Mouse (Mus musculus) liver, embryonic 15.5 days (tissue): ENCODE results near the gene Appbp2. TPM values are rescaled to one million over a fixed set of nuclear protein-coding genes. Genes with fewer than 3 reads are reported as not detected.

Experiments used
- ATAC-seq: fragments of 200-750 bp; cut with Nextera tagmentation; 2 replicates; pipeline ENCODE4 v1.8.0; 2017; ENCODE audit warnings: moderate number of reproducible peaks, mild to moderate bottlenecking, moderate library complexity; ENCODE audit not compliant: insufficient read depth
- H3K27ac ChIP-seq: fragments of 300-500 bp; sonication (generic); replicated peaks from 2 replicates; pipeline ENCODE4 v1.5.1; 2015; ENCODE audit warnings: mild to moderate bottlenecking, inconsistent platforms
- H3K27me3 ChIP-seq: fragments of 300-500 bp; sonication (generic); 2 replicates; pipeline ENCODE4 v1.6.1; 2015; ENCODE audit warnings: mild to moderate bottlenecking, inconsistent platforms
- H3K36me3 ChIP-seq: fragments of 300-500 bp; sonication (generic); replicated peaks from 2 replicates; pipeline ENCODE4 v1.6.1; 2015; ENCODE audit warnings: moderate library complexity, mild to moderate bottlenecking, inconsistent platforms
- H3K4me1 ChIP-seq: fragments of 300-500 bp; sonication (generic); replicated peaks from 2 replicates; pipeline ENCODE4 v1.6.1; 2015; ENCODE audit warnings: inconsistent platforms
- H3K4me2 ChIP-seq: fragments of 300-500 bp; sonication (generic); 2 replicates; pipeline ENCODE4 v1.6.1; 2015; ENCODE audit warnings: moderate library complexity, mild to moderate bottlenecking, inconsistent platforms
- H3K4me3 ChIP-seq: fragments of 300-500 bp; sonication (generic); replicated peaks from 2 replicates; pipeline ENCODE4 v1.5.1; 2015; ENCODE audit warnings: mild to moderate bottlenecking, inconsistent platforms
- H3K9ac ChIP-seq: fragments of 300-500 bp; sonication (generic); 2 replicates; pipeline ENCODE4 v1.6.1; 2015; ENCODE audit warnings: moderate library complexity, mild to moderate bottlenecking, inconsistent platforms
- H3K9me3 ChIP-seq: fragments of 300-500 bp; sonication (generic); replicated peaks from 2 replicates; pipeline ENCODE4 v1.6.1; 2016; ENCODE audit warnings: inconsistent platforms
- WGBS: fragments of 180-500 bp; shearing (Covaris S2); methylation state at CpG from one replicate; pipeline ENCODE4 v1.1.7; 2015; ENCODE audit warnings: mixed read lengths; ENCODE audit not compliant: insufficient replicate concordance; 5-methylcytosine and 5-hydroxymethylcytosine counted together
- polyA plus RNA-seq: library from polyadenylated mRNA; unstranded; fragments of >200 nt; fragmentation: Nextera tagmentation; extraction: Ambion mirVana; gene quantifications from 2 replicates; pipeline ENCODE4 v1.2.1, GENCODE M21; 2015

Appbp2 gene
- polyA plus RNA-seq: 12.5 and 13.0 TPM in 2 replicates

DNA sequence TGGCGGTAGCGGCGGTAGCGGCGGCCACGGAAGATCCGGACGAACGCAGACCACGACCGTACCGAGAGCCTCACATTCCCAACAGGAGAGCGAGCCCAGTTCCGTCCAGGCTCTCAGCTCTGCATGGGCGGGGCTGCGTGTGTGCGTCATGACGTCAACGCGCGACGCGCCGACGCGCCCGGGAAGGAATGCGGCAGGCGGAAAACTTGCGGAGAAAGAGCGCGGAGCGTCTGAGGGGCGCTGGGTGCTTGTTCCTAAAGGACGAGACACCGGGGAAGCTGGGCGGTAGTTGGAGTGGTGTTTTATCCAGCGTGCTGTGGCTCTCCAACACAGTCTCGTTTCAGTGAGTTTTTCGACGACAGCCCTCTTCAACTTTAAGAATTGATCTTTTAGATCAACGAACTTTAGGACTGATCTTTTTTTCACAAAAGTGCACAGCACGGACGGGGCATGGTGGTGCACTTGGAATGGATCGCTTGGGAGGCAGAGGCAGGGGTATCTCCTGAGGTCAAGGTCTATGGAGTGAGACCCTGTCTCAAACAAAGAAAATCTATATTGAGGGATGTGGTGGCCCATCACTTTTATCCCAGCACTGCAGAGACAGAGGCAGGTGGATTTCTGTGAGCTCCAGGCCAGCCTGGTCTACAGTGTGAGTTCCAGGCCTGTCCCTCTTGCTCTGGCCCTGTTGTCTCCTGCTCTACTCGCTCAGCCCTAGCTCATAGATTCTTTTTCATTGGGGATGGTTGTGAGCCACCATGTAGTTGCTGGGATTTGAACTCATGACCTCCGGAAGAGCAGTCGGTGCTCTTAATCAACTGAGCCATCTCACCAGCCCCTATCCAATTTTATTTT is at the start of gene Appbp2:
TSS of gene Appbp2 (minus strand) at position 141 of the 852 bp plus-strand sequence.
- ATAC-seq: peak; percentile 88
- Histone ChIP-seq H3K9ac (peak within 1 kb of the TSS; percentile 87), H3K27me3 (no peaks in the 10 kb centered on the region), H3K27ac (peak within 1 kb of the TSS; percentile 96), H3K4me1 (peaks cover 29% of the 10 kb centered on the region), H3K9me3 (no peaks in the 10 kb centered on the region), H3K36me3 (peaks cover 27% of the 10 kb centered on the region), H3K4me3 (peak within 1 kb of the TSS; percentile 90), H3K4me2 (peak within 1 kb of the TSS; percentile 80)
- WGBS: 3% methylated on average over 48 of the region's 48 CpGs

DNA sequence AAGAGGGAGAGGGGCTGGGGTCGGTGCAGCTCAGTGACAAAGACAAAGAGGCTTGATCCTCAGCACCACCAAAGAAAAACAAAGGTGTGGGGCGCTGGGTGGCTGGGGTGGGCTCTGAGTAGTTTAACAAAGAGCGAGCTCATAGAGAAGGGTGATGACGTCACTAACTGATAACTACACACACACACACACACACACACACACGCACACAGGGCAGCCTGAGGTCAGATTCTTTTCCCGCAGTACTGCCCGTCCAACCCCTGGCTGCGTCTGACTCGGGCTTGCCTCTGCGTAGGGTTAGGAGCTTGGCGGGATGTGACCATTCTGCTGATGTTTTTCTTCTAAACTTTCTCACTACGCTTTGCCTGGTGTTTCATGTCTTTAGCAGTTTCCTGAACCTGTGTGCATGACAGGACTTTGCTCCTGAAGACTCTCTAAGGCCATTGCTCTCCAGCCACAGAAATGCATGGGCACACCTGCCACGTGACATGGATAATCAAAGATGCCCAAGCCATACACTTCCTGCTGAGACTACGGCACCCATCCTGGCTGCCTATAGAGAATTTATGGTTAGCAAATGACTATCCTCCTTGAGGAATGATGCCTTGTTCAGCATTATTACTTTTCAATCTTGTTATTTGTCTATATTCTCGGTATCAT is 46.4 kb upstream of the Appbp2 start:
- H3K4me1 ChIP-seq: no peaks in the 10 kb centered on the region
- no peaks in the 10 kb centered on the region for H3K9me3 ChIP-seq
- no peak overlapping the region for H3K4me2 ChIP-seq
- H3K4me3 ChIP-seq: no peak overlapping the region
- 72% methylated on average over 15 of the region's 15 CpGs for WGBS
- H3K27me3 ChIP-seq: peaks cover 16% of the 10 kb centered on the region
- ATAC-seq: no peak
- H3K27ac ChIP-seq: no peak overlapping the region
- no peaks in the 10 kb centered on the region for H3K36me3 ChIP-seq
- H3K9ac ChIP-seq: no peak overlapping the region

DNA sequence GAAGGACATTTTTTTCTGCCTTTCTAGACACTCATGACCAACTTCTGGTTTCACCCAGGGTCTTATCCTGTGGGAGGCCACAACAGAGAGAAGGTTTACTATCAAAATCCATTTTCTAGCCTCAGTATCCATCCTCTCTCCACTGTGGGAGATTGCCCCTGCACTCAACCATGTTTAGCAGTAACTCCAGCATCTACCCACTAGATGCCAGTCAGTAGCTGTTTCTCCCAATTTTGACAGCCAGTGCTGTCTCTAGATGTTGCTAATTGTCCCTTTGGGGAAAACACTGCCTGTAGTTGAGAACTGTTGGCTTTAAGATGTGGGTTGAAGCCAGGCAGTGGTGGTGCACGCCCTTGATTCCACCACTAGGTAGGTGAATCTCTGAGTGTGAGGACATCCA is 43.2 kb upstream of the Appbp2 start:
- Histone ChIP-seq H3K9me3 (no peaks in the 10 kb centered on the region), H3K4me2 (no peak overlapping the region), H3K27me3 (peaks cover 16% of the 10 kb centered on the region), H3K27ac (no peak overlapping the region), H3K36me3 (no peaks in the 10 kb centered on the region), H3K4me1 (no peaks in the 10 kb centered on the region), H3K4me3 (no peak overlapping the region), H3K9ac (no peak overlapping the region)
- 61% methylated on average over 1 of the region's 1 CpGs for WGBS
- ATAC-seq: no peak

DNA sequence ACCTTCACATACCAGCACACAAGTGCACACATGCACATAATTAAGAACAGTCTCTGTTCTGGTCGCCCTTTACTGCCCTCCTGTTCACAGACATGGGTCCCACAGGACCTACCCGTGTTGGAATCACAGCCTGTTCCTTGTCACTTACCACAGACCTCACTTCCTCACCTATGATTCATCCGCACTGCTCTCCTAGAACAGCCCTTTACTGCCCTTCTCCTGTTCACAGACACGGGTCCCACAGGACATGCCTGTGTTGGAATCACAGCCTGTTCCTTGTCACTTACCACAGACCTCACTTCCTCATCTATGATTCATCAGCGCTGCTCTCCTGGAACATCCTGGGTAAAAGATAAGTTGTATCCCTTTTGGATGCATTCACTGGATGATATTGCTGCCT is 42.7 kb upstream of the Appbp2 start:
- H3K4me3 ChIP-seq: no peak overlapping the region
- H3K36me3 ChIP-seq: no peaks in the 10 kb centered on the region
- no peaks in the 10 kb centered on the region for H3K4me1 ChIP-seq
- whole genome bisulfite sequencing: 43% methylated on average over 5 of the region's 5 CpGs
- no peak overlapping the region for H3K9ac ChIP-seq
- peaks cover 16% of the 10 kb centered on the region for H3K27me3 ChIP-seq
- ATAC-seq: no peak
- H3K9me3 ChIP-seq: no peaks in the 10 kb centered on the region
- no peak overlapping the region for H3K4me2 ChIP-seq
- H3K27ac ChIP-seq: no peak overlapping the region

DNA sequence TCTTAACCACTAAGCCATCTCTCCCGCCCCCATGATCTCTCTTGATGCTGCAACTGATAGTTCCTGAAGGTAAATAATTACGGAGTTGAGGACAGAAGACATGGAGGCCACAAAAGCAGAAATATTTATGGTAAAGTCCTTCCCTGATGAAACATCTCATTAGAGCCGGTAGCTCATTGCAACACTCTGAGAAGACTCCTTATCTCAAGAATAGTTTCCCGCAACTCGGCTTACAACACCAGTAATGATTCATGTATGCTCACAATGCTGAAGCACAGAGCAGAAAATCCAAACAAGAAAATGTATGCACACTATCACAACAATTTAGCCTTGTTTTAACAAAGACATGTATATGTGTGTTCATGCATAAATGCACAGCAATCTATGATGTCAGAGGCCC is 40.2 kb upstream of the Appbp2 start:
- H3K9ac ChIP-seq: no peak overlapping the region
- H3K27me3 ChIP-seq: peaks cover 12% of the 10 kb centered on the region
- H3K4me1 ChIP-seq: no peaks in the 10 kb centered on the region
- H3K4me3 ChIP-seq: no peak overlapping the region
- no peak overlapping the region for H3K27ac ChIP-seq
- no peaks in the 10 kb centered on the region for H3K36me3 ChIP-seq
- H3K4me2 ChIP-seq: no peak overlapping the region
- no peaks in the 10 kb centered on the region for H3K9me3 ChIP-seq
- ATAC-seq: no peak
- 57% methylated on average over 5 of the region's 5 CpGs for WGBS

DNA sequence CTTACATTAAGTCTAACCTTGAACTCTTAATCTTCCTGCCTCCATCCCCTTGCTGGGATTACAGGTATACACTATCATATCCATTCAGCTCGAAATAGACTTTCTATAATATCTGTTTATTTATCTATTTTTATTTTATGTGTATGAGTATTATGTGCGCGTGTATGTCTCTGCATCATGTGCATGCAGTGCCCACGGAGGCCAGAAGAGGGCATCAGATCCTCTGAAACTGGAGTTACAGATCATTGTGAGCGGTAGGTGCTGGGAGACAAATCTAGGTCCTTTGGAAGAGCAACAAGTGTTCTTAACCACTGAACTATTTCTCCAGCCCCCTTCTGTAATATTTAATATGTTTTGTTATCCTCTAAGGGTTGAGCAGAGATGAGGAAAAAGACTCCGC is 38.4 kb upstream of the Appbp2 start:
- WGBS: 61% methylated on average over 6 of the region's 6 CpGs
- no peaks in the 10 kb centered on the region for H3K9me3 ChIP-seq
- H3K27ac ChIP-seq: no peak overlapping the region
- no peak for ATAC-seq
- peaks cover 8% of the 10 kb centered on the region; the same call in 1 of the 2 replicates for H3K27me3 ChIP-seq
- no peaks in the 10 kb centered on the region for H3K36me3 ChIP-seq
- H3K9ac ChIP-seq: no peak overlapping the region
- no peak overlapping the region for H3K4me2 ChIP-seq
- no peaks in the 10 kb centered on the region for H3K4me1 ChIP-seq
- no peak overlapping the region for H3K4me3 ChIP-seq

DNA sequence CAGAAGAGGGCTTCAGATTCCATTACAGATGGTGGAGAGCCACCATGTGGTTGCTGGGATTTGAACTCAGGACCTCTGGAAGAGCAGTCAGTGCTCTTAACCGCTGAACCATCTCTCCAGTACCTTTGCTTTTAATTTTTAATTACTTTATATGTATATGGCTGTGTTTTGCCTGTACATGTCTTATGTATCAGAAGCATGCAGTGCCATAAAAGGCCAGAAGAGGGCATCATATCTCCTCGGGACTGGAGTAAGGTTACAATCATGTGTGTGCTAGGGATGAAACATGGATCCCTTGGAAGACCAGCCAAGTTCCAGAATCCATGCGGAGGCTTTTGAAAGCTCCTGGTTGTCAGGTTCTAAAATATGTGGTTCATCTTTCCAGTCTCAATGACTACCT is 35.7 kb upstream of the Appbp2 start:
- Histone ChIP-seq H3K4me1 (no peaks in the 10 kb centered on the region), H3K36me3 (no peaks in the 10 kb centered on the region), H3K9ac (no peak overlapping the region), H3K27me3 (no peaks in the 10 kb centered on the region), H3K9me3 (no peaks in the 10 kb centered on the region), H3K4me3 (no peak overlapping the region), H3K4me2 (no peak overlapping the region), H3K27ac (no peak overlapping the region)
- no peak for ATAC-seq
- WGBS: 37% methylated on average over 3 of the region's 3 CpGs

DNA sequence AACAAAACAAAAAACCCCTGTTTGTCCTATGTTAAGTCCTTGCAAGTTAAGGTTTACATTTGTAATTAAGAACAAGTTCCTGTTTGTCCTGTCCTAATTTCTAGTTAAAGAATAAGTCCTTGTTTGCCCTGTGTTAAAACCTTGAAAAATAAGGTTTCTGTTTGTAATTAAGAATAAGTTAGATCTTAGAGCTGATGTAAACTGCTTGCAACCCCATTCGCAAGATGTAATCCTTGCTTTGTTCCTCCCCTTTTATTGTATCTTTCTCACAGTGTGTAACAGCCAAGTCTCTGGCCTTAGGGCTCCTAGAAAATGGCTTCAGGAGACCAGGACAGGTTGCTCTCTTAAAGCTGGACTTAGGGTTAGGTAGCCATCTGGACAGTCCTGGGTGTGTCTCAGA is 32.5 kb upstream of the Appbp2 start:
- WGBS: 86% methylated on average over 1 of the region's 1 CpGs
- Histone ChIP-seq H3K9ac (no peak overlapping the region), H3K27me3 (no peaks in the 10 kb centered on the region), H3K4me2 (no peak overlapping the region), H3K9me3 (no peaks in the 10 kb centered on the region), H3K4me3 (no peak overlapping the region), H3K4me1 (no peaks in the 10 kb centered on the region), H3K27ac (no peak overlapping the region), H3K36me3 (no peaks in the 10 kb centered on the region)
- no peak for ATAC-seq

DNA sequence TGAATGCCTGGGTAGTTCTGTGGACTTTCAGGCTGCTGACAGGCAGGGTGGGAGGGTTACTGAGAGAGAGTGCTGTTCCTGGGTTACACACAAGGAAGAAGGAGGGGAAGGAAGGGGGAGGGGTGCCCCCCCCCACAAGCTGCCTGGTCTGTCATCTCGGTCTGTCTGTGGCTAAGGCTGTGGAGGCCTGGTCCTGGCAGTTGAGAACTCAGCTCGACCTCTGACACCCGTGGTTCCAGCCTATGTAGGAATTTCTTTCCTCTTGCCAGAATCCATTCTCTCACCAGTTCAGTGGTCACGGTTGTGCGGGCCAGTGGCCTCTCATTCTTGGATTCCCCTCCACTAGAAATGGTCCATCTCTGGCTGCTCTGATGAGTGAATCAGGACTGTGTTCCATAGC is 29.7 kb upstream of the Appbp2 start:
- 26% methylated on average over 5 of the region's 5 CpGs for WGBS
- H3K27ac ChIP-seq: no peak overlapping the region

DNA sequence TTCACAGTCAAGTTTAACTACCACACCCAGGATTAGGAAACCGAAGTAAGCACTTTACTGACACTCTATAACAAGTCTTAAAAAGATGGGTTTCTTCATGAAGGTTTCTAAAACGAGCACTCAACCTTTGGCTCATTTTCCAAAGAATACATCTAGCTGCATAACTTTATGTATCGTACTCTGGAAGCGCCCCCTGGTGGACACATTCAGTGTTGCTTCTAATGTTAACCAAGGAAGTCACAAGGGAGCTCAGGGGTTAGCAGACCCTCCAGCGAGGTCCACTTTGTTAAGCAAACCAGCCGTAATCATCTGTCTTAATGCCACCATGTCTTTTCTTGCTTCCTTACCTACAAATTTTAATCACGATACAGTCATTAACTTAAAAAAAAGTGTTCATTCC is 26.3 kb upstream of the Appbp2 start:
- H3K9ac ChIP-seq: no peak overlapping the region

More for the DNA sequence above, 29.7 kb upstream of the Appbp2 start:
- no peaks in the 10 kb centered on the region for H3K27me3 ChIP-seq
- no peak overlapping the region for H3K4me2 ChIP-seq
- H3K9me3 ChIP-seq: no peaks in the 10 kb centered on the region
- ATAC-seq: no peak
- no peak overlapping the region for H3K4me3 ChIP-seq
- no peaks in the 10 kb centered on the region for H3K36me3 ChIP-seq
- no peak overlapping the region for H3K9ac ChIP-seq
- H3K4me1 ChIP-seq: no peaks in the 10 kb centered on the region

DNA sequence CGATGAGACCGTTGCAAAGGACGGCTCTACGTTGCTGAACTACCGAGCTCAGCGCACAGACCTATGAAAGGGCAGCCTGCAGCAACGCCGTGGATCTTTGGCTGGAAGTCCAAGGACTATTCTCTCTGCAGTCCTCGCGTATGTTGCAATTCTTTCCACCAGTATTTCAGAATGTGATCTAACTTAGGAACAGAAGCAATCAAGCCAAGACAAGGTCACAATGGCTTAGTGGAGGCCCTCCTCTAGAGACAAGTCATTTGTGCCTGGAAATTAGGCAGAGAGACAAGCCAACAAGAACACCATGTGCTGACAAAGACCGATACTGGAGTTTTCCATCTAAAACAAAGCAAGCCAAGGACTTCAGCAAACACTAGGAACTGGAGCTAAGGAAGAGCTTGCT is 24.0 kb upstream of the Appbp2 start:
- WGBS: 78% methylated on average over 11 of the region's 11 CpGs
- H3K4me1 ChIP-seq: peaks cover 14% of the 10 kb centered on the region
- no peak overlapping the region for H3K27ac ChIP-seq
- H3K4me3 ChIP-seq: no peak overlapping the region
- H3K9ac ChIP-seq: no peak overlapping the region
- no peak for ATAC-seq
- no peaks in the 10 kb centered on the region for H3K27me3 ChIP-seq
- H3K36me3 ChIP-seq: no peaks in the 10 kb centered on the region
- no peaks in the 10 kb centered on the region for H3K9me3 ChIP-seq
- no peak overlapping the region for H3K4me2 ChIP-seq

More for the DNA sequence above, 26.3 kb upstream of the Appbp2 start:
- H3K36me3 ChIP-seq: no peaks in the 10 kb centered on the region
- no peak overlapping the region for H3K4me2 ChIP-seq
- H3K27me3 ChIP-seq: no peaks in the 10 kb centered on the region
- H3K4me1 ChIP-seq: peaks cover 3% of the 10 kb centered on the region
- H3K4me3 ChIP-seq: no peak overlapping the region
- no peak overlapping the region for H3K27ac ChIP-seq
- WGBS: 13% methylated on average over 7 of the region's 7 CpGs
- no peak for ATAC-seq
- H3K9me3 ChIP-seq: no peaks in the 10 kb centered on the region
